Comparison of ENCODE assay signal across 18 mouse cellular contexts in genomic region chr3:21911071-21911470, GRCm38 (mm10).
DNase-seq lines count a peak whose midpoint lies in the region; ATAC-seq lines count a peak whose summit lies in the region.
"Had no signal": no experiment of that assay in that cellular context is flagged by ENCODE, and none has a peak within 500 bp of the region (broad histone marks: within the 10 kb centered on the region; RNA-seq: fewer than 3 reads in every experiment).

No protein-coding gene starts in this region.

- no peaks in the 10 kb centered on the region; the same call in 1 of the 2 replicates for H3K9me3 ChIP-seq in hindbrain, embryonic 16.5 days (ENCODE audit: control insufficient read depth, low read length)
- no peaks in the 10 kb centered on the region for H3K9me3 ChIP-seq in midbrain, embryonic 15.5 days
- H3K9me3 ChIP-seq: embryonic facial prominence, embryonic 13.5 days; forebrain, embryonic 12.5 days; heart, embryonic 15.5 days; hindbrain, embryonic 13.5 days had no signal

- no peak overlapping the region for H3K4me3 ChIP-seq in hindbrain, embryonic 16.5 days (ENCODE audit: low read length)
- H3K4me3 ChIP-seq in midbrain, embryonic 15.5 days, result no peak overlapping the region
- H3K4me3 ChIP-seq: embryonic facial prominence, embryonic 13.5 days; forebrain, embryonic 12.5 days; heart, embryonic 15.5 days; hindbrain, embryonic 13.5 days had no signal

- H3K4me2 ChIP-seq in hindbrain, embryonic 16.5 days (ENCODE audit: low read length), result no peak overlapping the region
- no peak overlapping the region for H3K4me2 ChIP-seq in midbrain, embryonic 15.5 days
- H3K4me2 ChIP-seq: embryonic facial prominence, embryonic 13.5 days; forebrain, embryonic 12.5 days; heart, embryonic 15.5 days; hindbrain, embryonic 13.5 days had no signal

- no peaks in the 10 kb centered on the region for H3K36me3 ChIP-seq in hindbrain, embryonic 16.5 days (ENCODE audit: control insufficient read depth, insufficient read depth, low read length)
- H3K36me3 ChIP-seq in midbrain, embryonic 15.5 days (replicated peaks), result no peaks in the 10 kb centered on the region
- H3K36me3 ChIP-seq: embryonic facial prominence, embryonic 13.5 days; forebrain, embryonic 12.5 days; heart, embryonic 15.5 days; hindbrain, embryonic 13.5 days had no signal

- H3K27me3 ChIP-seq in hindbrain, embryonic 16.5 days (replicated peaks; ENCODE audit: control insufficient read depth, insufficient read depth, low read length), result no peaks in the 10 kb centered on the region
- no peaks in the 10 kb centered on the region for H3K27me3 ChIP-seq in midbrain, embryonic 15.5 days (replicated peaks)
- H3K27me3 ChIP-seq: embryonic facial prominence, embryonic 13.5 days; forebrain, embryonic 12.5 days; heart, embryonic 15.5 days; hindbrain, embryonic 13.5 days had no signal

- no peaks in the 10 kb centered on the region for H3K4me1 ChIP-seq in hindbrain, embryonic 16.5 days (ENCODE audit: control insufficient read depth, insufficient read depth, low read depth, low read length)
- no peaks in the 10 kb centered on the region for H3K4me1 ChIP-seq in midbrain, embryonic 15.5 days
- H3K4me1 ChIP-seq: embryonic facial prominence, embryonic 13.5 days; forebrain, embryonic 12.5 days; heart, embryonic 15.5 days; hindbrain, embryonic 13.5 days had no signal

- peak; percentile 56 for DNase-seq in thymus, postnatal 14 days
- DNase-seq in right cerebral cortex, adult 18-20 months, result no peak
- DNase-seq: adrenal gland, adult 2 months; cerebellum, adult 11-12 months; kidney, adult 2 months; kidney, postnatal 36 days; left cerebral cortex, postnatal 4 days; lung, postnatal 14 days had no signal

- H3K9ac ChIP-seq in hindbrain, embryonic 16.5 days (ENCODE audit: low read depth, low read length), result no peak overlapping the region
- H3K9ac ChIP-seq in midbrain, embryonic 15.5 days, result no peak overlapping the region
- H3K9ac ChIP-seq: embryonic facial prominence, embryonic 13.5 days; forebrain, embryonic 12.5 days; heart, embryonic 15.5 days; hindbrain, embryonic 13.5 days; liver, embryonic 14.5 days had no signal

- peak; percentile 94 for ATAC-seq in CD4-positive, CD25-positive, alpha-beta regulatory T cell, adult 4 months
- peak; percentile 99 for ATAC-seq in common myeloid progenitor, adult 5-6 weeks (replicated peaks; ENCODE audit: low read depth, poor library complexity, severe bottlenecking)
- ATAC-seq in monocyte, adult 5-6 weeks (replicated peaks; ENCODE audit: insufficient number of reproducible peaks, low FRiP score, low TSS enrichment, poor library complexity, severe bottlenecking), result peak; percentile 40; the same call in 1 of the 2 replicates
- no peak for ATAC-seq in hindbrain, embryonic 16.5 days
- ATAC-seq in midbrain, embryonic 15.5 days (replicated peaks), result no peak

- H3K27ac ChIP-seq in hindbrain, embryonic 16.5 days (ENCODE audit: low read depth, low read length), result no peak overlapping the region
- H3K27ac ChIP-seq in midbrain, embryonic 15.5 days, result no peak overlapping the region
- H3K27ac ChIP-seq: embryonic facial prominence, embryonic 13.5 days; forebrain, embryonic 12.5 days; heart, embryonic 15.5 days; hindbrain, embryonic 13.5 days; liver, embryonic 14.5 days had no signal

Comparison
In these comparisons a context has a peak if more than half of its experiments do, and no peak if none do; other contexts are left out.
1. ATAC-seq: peak in CD4-positive, CD25-positive, alpha-beta regulatory T cell, adult 4 months (single experiment), common myeloid progenitor, adult 5-6 weeks (single experiment) and monocyte, adult 5-6 weeks (single experiment); none in hindbrain, embryonic 16.5 days (single experiment) and midbrain, embryonic 15.5 days (single experiment).